Mouse (Mus musculus): ENCODE data around the gene Ptov1. TPM values are rescaled to one million over a fixed set of nuclear protein-coding genes. Genes with fewer than 3 reads are reported as not detected.

Gene Ptov1
- 100 to 1,000 TPM; 280 to 295 TPM for total RNA-seq (2021)
- long read RNA-seq, experiment 1, transcript Ptov1-201 (12 exons, 1,883 nt) = major isoform, 77 of 378 reads
- long read RNA-seq, experiment 1, partial matches to known transcripts = 30 of 378 reads
- long read RNA-seq, experiment 1, other reads (novel, unspliced or antisense) = 269 of 378 reads
- long read RNA-seq, experiment 2, transcript Ptov1-201 (12 exons, 1,883 nt) = major isoform, 63 of 263 reads
- long read RNA-seq, experiment 2, partial matches to known transcripts = 27 of 263 reads
- long read RNA-seq, experiment 2, other reads (novel, unspliced or antisense) = 171 of 263 reads

DNA sequence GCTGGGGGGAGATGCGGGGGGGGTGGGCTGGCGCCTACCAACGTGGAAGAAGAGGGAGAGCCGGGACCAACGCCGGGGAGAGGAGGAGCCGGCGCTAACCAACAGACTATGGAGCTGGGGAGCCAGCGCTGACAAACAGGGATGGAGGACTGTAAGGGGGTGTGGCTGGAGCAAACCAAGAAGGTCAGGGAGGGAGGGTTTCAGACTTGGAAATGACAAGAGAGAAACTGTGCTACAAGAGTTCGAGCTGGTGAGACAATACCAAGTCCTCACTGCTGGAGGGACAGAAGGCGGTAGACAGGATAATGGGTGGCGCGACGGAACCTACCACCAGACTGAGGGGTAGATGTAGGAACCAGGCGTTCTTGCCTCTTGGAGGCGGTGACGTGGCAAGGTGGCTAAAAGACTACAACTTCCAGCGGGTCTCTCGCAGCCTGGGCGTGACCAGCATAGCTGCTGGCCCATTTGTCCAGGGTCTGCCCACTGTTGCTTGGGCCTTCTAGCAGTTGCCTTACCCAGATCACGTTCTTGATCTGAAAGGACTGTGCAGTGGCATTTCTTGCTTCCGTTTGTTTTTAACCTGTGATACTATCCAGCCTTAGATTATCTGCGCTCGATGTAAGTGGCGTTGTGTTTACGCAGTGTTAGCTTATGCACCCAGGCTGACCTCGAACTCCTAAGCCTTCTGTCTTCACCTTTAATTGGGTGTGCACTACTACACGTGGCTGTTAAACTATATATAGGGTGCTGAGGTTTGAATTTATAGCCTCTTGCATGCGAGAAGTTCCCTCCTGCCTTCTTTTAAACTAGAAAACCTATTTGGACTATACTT, at the start of gene Ptov1:
TSS of gene Ptov1 (minus strand) at position 92 of the 832 bp plus-strand sequence.
- DNase-seq (ENCODE audit: low spot score in 2 of 2) = peak; percentile 90 to 96

DNA sequence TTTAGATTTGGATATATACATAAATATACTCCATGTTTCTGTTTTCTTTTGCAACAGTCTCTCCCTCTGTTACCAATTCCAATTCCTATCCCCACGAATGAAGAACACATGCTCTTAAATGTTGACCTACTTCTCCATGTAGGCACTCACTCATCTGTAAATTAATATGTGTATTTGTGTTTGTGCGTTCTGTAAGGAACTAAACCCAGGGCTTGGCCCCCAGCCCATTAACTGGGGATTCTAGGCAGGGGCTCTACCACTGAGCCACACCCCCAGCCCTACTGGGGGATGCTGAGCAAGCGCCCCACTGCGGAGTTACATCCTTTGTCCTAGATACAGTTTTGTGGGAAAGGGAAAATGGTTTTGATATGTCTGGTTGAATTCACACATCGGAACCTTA, 49.5 kb upstream of the Ptov1 start:
- DNase-seq (ENCODE audit: low spot score in 2 of 2) = no peak

DNA sequence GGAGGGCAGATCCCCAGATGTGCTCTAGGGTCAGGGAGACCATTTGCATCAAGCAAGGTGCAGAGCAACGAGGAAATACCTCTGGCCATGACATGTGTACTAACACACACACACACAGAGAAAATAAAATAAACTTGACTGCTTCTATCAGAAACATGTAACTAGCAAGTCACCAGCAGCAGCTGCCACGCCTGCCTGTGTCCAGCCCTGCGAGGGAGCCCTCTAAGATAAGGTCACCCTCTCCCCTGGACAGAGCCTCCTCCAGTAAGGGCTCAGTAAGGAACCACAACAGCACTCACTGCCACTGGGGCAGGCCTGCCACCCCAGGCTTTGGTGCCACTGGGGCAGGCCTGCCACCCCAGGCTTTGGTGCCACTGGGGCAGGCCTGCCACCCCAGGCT, 48.6 kb upstream of the Ptov1 start:
- DNase-seq (ENCODE audit: low spot score in 2 of 2) = no peak

DNA sequence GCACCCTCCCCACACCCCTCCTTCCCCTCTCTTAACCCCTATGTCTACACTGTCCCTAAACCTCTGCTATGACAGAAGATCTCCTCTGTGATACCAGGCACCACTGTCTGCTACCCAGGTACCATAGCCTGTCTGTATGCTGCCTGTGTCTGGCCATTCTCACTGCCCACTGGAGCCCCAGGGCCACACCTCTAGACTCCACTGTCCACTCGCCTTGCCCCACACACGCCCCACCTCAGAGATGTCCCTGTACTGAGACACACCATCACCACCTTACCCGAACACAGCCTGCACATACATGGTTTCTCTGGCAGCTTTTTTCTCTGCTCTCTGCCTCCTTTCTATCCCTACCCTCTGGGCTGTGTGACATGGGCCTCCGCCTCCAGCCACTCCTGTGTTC, 47.3 kb upstream of the Ptov1 start:
- DNase-seq (ENCODE audit: low spot score in 2 of 2) = no peak

DNA sequence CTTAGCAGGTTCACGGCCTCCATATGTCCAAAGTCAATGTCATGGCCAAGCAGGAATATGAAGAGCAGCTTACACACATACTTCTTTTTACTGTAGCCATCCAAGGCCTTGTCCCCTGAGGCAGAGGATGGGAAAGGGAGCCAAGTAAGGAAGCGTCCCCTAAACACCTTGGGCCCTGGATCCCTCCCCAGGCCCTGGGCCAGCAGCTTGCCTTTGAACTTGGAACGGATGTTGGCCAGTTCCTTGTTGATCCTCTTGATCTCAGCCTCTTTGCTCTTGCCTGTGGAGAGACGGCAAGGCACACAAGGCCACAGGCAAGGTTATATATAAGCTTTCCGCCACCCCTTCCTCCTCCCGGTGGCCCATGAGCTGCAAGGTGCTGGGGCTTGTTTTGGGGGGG, 46.6 kb upstream of the Ptov1 start:
- DNase-seq (ENCODE audit: low spot score in 2 of 2) = no peak

DNA sequence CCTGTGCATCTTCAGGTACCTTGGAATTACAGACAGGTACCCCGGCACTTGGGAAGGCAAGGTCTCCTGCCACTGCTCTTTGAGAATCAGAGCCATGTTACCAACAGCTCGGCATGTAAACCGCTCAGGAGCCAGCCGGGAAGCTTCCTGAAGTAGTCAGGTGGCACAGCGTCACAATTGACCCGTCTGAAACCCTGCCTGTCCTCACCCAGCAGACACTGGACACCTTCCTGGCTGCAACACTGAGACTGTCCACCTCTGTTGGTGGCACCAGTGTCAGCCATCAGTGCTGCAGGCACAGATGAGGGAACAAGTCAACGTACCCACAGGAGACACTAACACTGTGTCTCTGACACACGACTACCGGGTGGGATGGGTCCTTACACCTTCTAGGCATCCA, 45.7 kb upstream of the Ptov1 start:
- DNase-seq (ENCODE audit: low spot score in 2 of 2) = no peak

DNA sequence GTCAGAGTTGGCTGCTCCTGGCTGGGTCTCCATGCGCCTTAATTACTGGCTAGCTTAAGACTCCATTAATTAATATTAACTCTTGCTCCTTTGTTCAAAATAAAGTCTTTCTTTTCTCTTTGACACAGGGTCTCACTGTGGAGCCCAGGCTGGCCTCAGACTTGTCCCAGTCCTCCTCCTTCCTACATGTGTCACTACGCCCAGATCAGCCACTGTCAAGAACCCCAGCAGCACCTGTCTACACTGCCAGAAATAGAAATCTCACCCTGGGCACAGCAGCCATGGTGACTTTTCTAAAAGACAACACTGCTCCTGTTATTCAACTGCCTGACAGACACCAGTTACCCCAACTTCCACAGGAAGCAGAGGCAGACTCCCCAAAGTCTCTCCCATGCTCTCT, 44.8 kb upstream of the Ptov1 start:
- DNase-seq (ENCODE audit: low spot score in 2 of 2) = no peak

DNA sequence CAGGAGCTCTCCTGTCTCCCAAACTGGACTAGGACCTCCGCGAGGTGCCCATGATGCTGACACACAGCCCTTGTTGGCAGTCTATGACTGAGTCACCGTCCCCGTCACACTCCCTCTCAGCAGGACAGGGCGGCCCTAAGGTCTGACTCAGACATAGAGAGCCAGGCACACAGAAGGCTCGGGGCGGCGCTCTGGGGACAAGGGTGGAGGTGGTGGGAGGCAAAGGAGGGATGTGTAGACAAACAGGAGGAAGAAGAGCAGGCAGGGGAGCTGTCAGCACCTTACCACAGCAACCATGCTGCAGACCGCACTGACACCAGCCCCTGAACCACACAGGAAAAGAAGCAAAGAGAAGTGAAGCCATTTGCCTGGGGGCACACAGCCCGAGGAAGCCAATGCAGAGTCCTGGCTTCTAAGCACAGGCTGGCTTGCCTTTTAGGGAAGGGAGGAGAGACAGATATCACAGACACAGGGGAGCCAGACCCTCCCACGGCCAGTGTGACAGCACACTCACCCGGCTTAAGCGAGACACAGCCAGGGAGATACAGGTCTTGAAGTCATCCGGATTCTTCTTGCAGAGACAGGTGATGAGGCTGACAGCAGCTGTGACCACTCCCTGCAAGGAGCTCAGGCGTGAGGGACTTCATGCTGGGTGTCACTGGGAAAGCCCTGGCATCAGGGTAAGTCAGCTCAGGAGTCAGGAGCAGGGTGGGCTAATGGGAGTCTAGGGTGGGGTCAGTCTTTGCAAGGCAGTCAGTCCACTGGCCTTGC, 39.3 kb upstream of the Ptov1 start:
- DNase-seq (ENCODE audit: low spot score in 2 of 2) = peak; percentile 39 to 51

DNA sequence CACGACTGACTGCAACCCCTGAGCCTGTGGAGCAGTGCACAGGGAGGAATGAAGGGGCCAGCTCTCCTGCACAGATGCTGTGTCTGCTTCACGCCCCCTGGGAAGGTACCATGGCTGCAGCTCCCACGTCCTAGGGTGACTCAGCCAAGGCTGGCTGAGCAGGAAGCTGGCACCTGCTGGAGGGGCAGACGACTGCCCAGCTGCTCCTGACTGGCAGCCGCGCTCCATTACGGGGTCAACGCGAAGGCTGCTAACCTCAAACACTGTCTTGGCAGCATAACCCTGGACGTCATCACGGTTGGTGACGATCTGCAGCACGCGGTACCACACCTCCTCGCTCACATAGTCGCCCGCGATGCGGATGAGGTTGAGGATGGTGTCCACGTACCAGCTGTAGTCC, 35.8 kb upstream of the Ptov1 start:
- DNase-seq (ENCODE audit: low spot score in 2 of 2) = peak; percentile 58 to 71

DNA sequence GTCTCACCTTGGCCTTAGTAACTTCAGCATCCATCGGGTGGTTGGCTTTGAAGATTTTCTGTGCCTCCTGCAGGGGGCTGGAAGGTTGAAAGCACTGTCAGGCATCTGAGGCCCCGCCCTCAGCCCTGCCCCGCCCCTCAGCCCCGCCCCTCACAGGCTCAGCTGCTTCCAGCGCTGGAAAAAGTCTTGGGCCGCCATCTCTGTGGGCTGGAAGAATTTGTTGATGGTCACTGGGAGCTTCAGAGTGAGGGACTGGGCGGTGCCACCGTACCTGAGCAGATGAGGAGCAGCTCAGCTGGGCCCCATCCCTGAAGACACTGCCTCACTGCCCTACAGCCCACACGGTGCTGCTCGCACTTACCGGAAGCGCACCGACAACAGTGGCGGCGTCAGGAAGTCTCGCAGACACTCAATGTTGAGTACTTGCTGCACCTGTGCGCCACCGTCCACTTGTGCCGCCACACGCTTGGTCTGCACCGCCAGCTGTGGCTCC, 31.7 kb upstream of the Ptov1 start:
- DNase-seq (ENCODE audit: low spot score in 2 of 2) = no peak

DNA sequence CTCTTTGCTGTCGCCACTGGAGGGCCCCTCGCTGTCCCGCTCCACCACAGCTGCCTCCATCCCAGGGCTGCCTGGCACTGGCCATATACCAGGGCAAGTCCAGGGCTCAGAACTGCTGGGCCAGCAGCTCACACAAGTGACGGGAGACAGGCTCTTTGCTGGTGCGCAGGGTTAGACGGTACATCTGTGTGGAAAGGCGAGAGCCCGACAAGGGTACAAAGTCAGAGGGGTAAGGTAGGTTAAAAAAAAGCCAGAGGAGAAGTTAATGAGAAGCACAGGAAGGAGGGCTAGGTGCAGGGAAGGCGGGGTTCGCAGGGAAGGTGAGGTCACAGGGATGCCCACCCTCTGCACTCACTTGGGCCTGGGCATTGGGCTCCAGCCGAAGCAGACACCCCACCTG, 31.0 kb upstream of the Ptov1 start:
- no peak for DNase-seq (ENCODE audit: low spot score in 2 of 2)

DNA sequence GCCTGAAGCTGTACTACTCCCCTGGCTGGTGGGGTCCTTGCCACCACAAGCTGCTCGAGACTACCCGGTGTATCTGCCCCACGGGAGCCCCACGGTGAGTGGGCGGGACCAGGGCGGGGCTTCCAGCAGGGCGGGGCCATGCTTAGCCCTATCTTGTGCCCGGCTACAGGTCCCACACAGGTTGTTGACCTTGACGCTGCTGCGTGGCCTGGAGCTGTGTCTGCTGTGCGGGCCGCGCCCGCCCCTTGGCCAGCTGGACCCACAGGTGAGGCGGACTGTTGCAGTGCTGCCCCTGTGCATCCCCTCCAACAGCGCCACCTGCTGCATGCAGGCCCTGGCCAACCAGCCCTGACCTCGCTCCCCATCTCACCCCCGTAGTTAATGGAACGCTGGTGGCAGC, 29.0 kb upstream of the Ptov1 start:
- DNase-seq (ENCODE audit: low spot score in 2 of 2) = no peak

DNA sequence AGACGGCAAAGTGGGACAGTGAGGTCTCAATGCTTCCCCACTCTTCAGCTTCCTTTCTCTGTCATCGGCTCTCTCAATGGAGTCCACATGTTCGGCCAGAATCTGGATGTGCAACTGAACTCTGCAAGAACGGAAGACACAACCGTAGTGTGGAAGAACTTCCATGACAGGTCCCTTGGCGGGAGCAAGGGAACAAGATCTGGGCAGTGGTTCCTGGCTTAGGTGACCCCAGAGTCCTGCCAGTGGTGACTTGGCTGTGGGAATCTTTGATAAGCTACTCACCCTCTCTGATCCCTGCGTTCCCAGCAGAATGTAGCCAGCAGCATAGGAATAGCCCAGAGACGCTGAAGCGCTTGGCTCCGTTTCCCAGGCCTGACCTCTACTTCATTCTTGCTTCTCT, 26.9 kb upstream of the Ptov1 start:
- DNase-seq (ENCODE audit: low spot score in 2 of 2) = no peak

DNA sequence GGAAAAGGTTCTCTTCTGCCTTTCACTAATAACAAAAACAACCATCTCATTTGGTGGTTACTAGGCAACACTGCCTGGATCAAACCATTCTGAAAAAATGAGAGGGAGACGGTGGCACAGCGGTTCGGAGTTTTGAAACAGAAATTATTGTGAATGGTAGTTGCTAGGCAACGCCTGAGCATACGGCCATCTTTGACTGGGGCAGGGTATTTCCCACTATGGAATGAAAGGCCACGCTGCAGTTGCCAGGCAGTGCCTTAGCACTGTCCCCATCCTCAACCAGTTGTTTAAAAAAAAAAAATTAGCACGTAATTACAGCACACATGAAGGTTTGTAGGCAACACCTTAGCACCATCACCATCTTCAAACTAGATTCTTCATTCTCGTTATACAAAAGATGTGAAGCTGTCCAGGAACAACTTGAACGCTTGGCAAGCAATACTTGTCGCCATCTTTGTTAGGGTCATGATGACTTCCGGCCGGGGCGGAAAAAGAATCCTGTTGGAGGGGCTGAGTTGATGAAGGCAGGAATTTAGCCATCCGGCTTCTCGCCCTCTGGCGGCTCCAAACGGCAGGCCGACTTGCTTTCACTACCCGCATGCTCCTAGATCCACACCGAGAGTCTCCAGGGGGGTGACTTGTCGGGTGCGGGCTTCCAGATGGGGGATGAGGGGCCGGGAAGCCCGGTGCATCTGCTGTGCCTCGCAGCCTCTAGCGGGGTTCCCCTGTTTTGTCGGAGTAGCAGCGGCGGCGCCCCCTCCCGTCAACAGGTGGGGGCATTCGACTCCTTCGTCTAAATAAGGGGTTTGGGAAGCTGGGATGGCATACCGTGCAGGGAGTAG, 26.2 kb upstream of the Ptov1 start, which contains the start of gene Fuz:
TSS of gene Fuz (plus strand) at position 487 of the 842 bp plus-strand sequence.
- peak; percentile 87 to 91 for DNase-seq (ENCODE audit: low spot score in 2 of 2)

DNA sequence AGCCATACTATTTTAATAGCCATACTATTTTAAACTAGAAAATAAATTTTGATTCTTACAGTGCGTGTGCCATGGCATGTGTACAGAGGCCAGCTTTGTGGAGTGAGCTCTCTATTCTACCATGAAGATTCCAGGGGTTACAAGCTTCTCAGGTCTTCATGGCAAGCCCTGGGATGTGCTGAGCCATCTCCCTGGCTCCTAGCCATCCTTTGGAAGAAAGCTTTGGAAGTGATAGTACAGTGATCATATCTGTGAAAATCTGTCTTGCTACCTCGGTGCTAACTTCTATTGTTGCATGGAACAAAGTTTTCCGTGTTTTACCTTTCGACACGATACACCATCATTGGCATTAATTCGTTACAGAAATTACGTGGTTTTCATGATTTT, 25.6 kb upstream of the Ptov1 start:
- DNase-seq (ENCODE audit: low spot score in 2 of 2) = no peak

DNA sequence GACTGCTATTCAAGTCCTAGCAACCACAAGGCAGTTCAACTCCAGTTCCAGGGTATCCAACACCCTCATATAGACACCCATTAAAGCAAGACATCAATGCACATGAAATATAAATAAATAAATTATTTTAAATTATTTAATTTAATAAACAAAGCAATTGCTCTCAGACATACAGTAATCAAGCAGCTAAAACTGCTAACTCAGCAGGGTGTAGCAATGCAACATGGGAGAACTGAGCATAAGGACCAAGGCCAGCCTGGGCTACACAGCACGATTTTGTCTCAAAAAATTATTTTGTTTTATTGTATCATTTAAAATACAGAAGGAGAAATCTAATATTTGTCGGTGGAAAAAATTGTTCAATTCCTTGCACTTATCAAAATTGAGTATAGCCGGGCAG, 24.6 kb upstream of the Ptov1 start:
- DNase-seq (ENCODE audit: low spot score in 2 of 2) = no peak

DNA sequence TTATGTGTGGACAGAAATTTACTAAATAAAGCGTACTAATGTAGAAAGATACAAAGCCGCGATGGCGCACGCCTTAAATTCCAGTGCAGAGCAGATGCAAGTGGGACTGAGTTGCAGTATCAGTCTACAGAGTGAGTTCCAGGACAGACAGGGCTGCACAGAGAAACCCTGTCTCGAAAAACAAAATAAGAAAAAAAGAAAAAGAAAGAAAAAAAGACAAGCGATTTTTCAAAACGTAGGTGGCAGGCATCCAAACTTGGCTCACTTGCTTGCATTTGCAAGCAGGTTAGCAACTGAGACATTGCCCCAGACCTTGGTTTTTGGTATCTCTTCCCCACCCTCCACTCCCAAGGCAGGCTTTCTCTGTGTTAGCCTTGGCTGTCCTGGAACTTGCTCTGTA, 23.6 kb upstream of the Ptov1 start:
- DNase-seq (ENCODE audit: low spot score in 2 of 2) = no peak

DNA sequence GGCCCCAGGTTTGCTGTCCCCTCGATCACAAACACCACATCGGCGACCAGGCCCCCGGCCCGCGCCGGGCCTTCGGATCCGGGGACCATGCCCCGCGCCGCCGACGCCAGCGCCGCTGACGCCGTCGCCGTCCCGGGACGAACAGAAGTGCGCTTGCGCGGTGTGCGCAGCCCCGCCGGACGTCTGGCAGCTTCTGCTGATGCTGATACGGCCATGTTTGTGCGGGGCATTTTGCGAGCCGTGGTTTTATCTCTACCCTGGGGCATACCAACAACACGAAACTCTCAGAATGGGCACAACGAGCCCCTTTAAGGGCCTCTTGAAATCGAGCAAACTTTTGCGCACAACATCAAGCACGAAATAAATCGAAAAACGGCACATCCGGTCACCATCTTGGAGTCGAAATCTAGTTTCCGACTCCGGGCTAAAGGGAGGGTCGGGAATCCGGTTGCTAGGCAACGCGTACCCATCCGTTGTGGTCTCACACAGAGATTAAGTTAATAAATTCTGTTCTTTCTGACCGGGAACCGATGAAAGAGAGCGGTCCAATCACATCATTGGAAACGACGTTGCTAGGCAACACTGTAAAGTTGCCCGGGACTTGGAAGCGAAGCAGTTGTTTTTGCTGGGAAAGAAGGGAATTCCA, 22.8 kb upstream of the Ptov1 start, which contains the start of gene Med25:
TSS of gene Med25 (minus strand) at position 437 of the 646 bp plus-strand sequence.
- DNase-seq (ENCODE audit: low spot score in 2 of 2) = peak; percentile 86 to 90

DNA sequence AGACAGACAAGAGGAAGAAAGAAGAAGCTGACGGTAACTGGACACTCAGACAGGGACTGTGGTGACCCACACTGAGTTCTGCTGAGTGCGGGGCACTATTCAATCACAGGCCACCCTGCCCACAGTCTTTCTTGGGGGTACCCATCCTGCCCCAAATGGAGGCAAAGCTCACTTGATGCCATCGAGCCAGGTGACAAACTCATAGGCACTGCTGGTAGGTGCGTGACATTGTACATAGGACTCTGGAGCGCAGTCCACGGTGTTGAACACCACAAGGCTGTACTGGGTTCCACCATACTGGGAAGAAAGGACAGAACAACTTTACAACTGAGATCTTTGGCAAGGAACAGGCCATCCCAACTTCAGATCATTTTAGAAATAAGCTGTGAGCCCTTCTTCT, 22.0 kb upstream of the Ptov1 start:
- no peak for DNase-seq (ENCODE audit: low spot score in 2 of 2)

DNA sequence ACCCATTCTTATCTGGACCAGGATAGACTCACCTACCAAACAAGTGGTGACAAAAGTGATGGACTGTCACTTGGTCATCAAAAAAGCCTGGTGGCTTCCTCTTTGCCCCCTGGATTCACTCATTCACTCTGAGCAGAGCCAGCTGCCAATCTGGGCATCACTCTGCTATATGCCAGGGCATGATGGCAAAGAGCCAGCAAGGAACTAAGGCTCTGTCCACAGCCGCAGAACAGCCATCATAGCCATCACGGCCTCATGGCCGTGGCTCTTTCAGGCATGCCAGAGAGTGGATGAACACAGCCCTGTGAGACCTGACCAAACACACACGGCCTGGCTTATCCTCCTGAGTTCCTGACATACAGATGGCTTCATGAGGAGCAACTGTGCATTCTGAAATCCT, 21.1 kb upstream of the Ptov1 start:
- DNase-seq (ENCODE audit: low spot score in 2 of 2) = no peak
